Mouse (Mus musculus) CH12.LX (cell line): ENCODE measurements around the gene Nfe2l2. TPM values are rescaled to one million over a fixed set of nuclear protein-coding genes. Genes with fewer than 3 reads are reported as not detected.

Source experiments
- DNase-seq: peaks from one replicate; pipeline ENCODE4 v3.0.0-alpha.2; 2013; ENCODE audit errors: extremely low read depth
- H3K27ac ChIP-seq: 2 replicates; pipeline ENCODE4 v1.5.1; 2012; ENCODE audit warnings: low read depth, mild to moderate bottlenecking, control low read depth, moderate library complexity; ENCODE audit not compliant: insufficient read depth
- H3K27me3 ChIP-seq: replicated peaks from 2 replicates; pipeline ENCODE3; 2012; ENCODE audit warnings: inconsistent platforms
- H3K36me3 ChIP-seq, 2 experiments: replicated peaks in 1 of 2; 2 replicates each; pipeline versions ENCODE3 to v1.6.1; 2012; ENCODE audit warnings: inconsistent platforms in 1 of 2, low read length in 1 of 2, mild to moderate bottlenecking in 1 of 2, mixed read lengths in 1 of 2, moderate library complexity in 1 of 2; ENCODE audit not compliant: control insufficient read depth in 1 of 2, insufficient read depth in 1 of 2
- H3K4me1 ChIP-seq, 2 experiments: 2 replicates each; pipeline ENCODE4 v1.6.1; 2012; ENCODE audit warnings: inconsistent platforms in 1 of 2, moderate library complexity in 1 of 2; ENCODE audit not compliant: insufficient read depth in 2 of 2, control insufficient read depth in 1 of 2
- H3K4me2 ChIP-seq: 2 replicates; pipeline ENCODE4 v1.6.1; 2012; ENCODE audit warnings: low read depth, mild to moderate bottlenecking, control low read depth; ENCODE audit not compliant: poor library complexity, insufficient read depth, severe bottlenecking
- H3K4me3 ChIP-seq, 3 experiments: fragments of 150-350 bp in 1 of 3; sonication (generic) in 1 of 3; replicated peaks in 1 of 3; 2 replicates each; pipeline versions ENCODE3 to v1.5.1; 2011 to 2012; ENCODE audit warnings: low read depth in 2 of 3, low read length in 2 of 3, mild to moderate bottlenecking in 2 of 3, moderate library complexity in 2 of 3, control low read depth in 1 of 3, improper control_type of control experiment in 1 of 3, inconsistent platforms in 1 of 3, mixed read lengths in 1 of 3; ENCODE audit not compliant: poor library complexity in 1 of 3
- H3K79me2 ChIP-seq: replicated peaks from 2 replicates; pipeline ENCODE4 v1.6.1; 2012; ENCODE audit warnings: mild to moderate bottlenecking, moderate library complexity; ENCODE audit not compliant: control insufficient read depth, poor library complexity, insufficient read depth, severe bottlenecking; ENCODE audit errors: extremely low read depth
- H3K9ac ChIP-seq: 2 replicates; pipeline ENCODE4 v1.6.1; 2012; ENCODE audit warnings: low read depth, mild to moderate bottlenecking, control low read depth, moderate library complexity; ENCODE audit not compliant: insufficient read depth
- H3K9me3 ChIP-seq: replicated peaks from 2 replicates; pipeline ENCODE3; 2012; ENCODE audit warnings: low read length, inconsistent platforms, mixed read lengths
- BHLHE40 ChIP-seq: IDR thresholded peaks from 2 replicates; pipeline ENCODE4 v1.6.1; 2011; ENCODE audit warnings: mild to moderate bottlenecking, low read depth, low read length, improper control_type of control experiment
- E2F4 ChIP-seq: IDR thresholded peaks from 2 replicates; pipeline ENCODE4 v1.6.1; 2011; ENCODE audit warnings: low read depth, low read length, improper control_type of control experiment; ENCODE audit not compliant: insufficient replicate concordance
- GABPA ChIP-seq: IDR thresholded peaks from 2 replicates; pipeline ENCODE4 v1.6.1; 2012; ENCODE audit warnings: low read depth, low read length, improper control_type of control experiment, inconsistent platforms; ENCODE audit not compliant: insufficient replicate concordance
- IRF4 ChIP-seq: IDR thresholded peaks from 2 replicates; pipeline ENCODE4 v1.6.1; 2014; ENCODE audit warnings: low read depth, mild to moderate bottlenecking, inconsistent platforms, low read length, improper control_type of control experiment
- JUN ChIP-seq: IDR thresholded peaks from 2 replicates; pipeline ENCODE4 v1.6.1; 2011; ENCODE audit warnings: low read depth, mild to moderate bottlenecking, low read length, improper control_type of control experiment, moderate library complexity; ENCODE audit not compliant: insufficient read depth
- KAT2A ChIP-seq: IDR thresholded peaks from 2 replicates; pipeline ENCODE4 v1.6.1; 2012; ENCODE audit warnings: low read length, improper control_type of control experiment, inconsistent platforms; ENCODE audit not compliant: insufficient replicate concordance
- MAX ChIP-seq: IDR thresholded peaks from 2 replicates; pipeline ENCODE4 v1.6.1; 2011; ENCODE audit warnings: low read length, improper control_type of control experiment
- MXI1 ChIP-seq: IDR thresholded peaks from 2 replicates; pipeline ENCODE4 v1.6.1; 2011; ENCODE audit warnings: mild to moderate bottlenecking, low read depth, low read length, improper control_type of control experiment
- NRF1 ChIP-seq: IDR thresholded peaks from 2 replicates; pipeline ENCODE4 v1.6.1; 2014; ENCODE audit warnings: low read depth, mild to moderate bottlenecking, inconsistent platforms, low read length, improper control_type of control experiment, moderate library complexity
- PAX5 ChIP-seq: IDR thresholded peaks from 2 replicates; pipeline ENCODE4 v1.6.1; 2012; ENCODE audit warnings: low read length, inconsistent platforms, mixed read lengths
- POLR2A ChIP-seq: IDR thresholded peaks from 2 replicates; pipeline ENCODE4 v1.6.1; 2011; ENCODE audit warnings: low read depth, mild to moderate bottlenecking, improper control_type of control experiment, low read length
- POLR2AphosphoS2 ChIP-seq: IDR thresholded peaks from 2 replicates; pipeline ENCODE4 v1.6.1; 2011; ENCODE audit warnings: low read depth, low read length, improper control_type of control experiment
- RAD21 ChIP-seq: IDR thresholded peaks from 2 replicates; pipeline ENCODE4 v1.6.1; 2011; ENCODE audit warnings: low read depth, mild to moderate bottlenecking, low read length, improper control_type of control experiment, moderate library complexity
- SIN3A ChIP-seq: IDR thresholded peaks from 2 replicates; pipeline ENCODE4 v1.6.1; 2012; ENCODE audit warnings: low read length, improper control_type of control experiment, inconsistent platforms
- TBP ChIP-seq: conservative IDR thresholded peaks from 2 replicates; pipeline ENCODE4 v1.6.1; 2011; ENCODE audit warnings: low read depth, low read length, improper control_type of control experiment
- TCF12 ChIP-seq: IDR thresholded peaks from 2 replicates; pipeline ENCODE4 v1.6.1; 2014; ENCODE audit warnings: low read depth, mild to moderate bottlenecking, inconsistent platforms, low read length, improper control_type of control experiment
- UBTF ChIP-seq: IDR thresholded peaks from 2 replicates; pipeline ENCODE4 v1.6.1; 2012; ENCODE audit warnings: low read depth, mild to moderate bottlenecking, inconsistent platforms, low read length, improper control_type of control experiment, moderate library complexity
- USF1 ChIP-seq: IDR thresholded peaks from 2 replicates; pipeline ENCODE4 v1.6.1; 2014; ENCODE audit warnings: low read depth, mild to moderate bottlenecking, inconsistent platforms, low read length, improper control_type of control experiment
- ZMIZ1 ChIP-seq: IDR thresholded peaks from 2 replicates; pipeline ENCODE4 v1.6.1; 2012; ENCODE audit warnings: low read depth, mild to moderate bottlenecking, inconsistent platforms, low read length, improper control_type of control experiment
- dilution Hi-C: fragments of 300-500 bp; cut with MboI; formaldehyde crosslinking; loops from 2 replicates; pipeline ENCODE4 v1.14.3; 2020; ENCODE audit warnings: low sequenced_read_pairs; ENCODE audit not compliant: extremely low pct_unique_long_range_greater_than_20kb, extremely low pct_ligation_motif_present
- in situ Hi-C: fragments of 300-500 bp; cut with MboI; formaldehyde crosslinking; loops from 3 replicates; pipeline ENCODE4 v1.14.3; 2019; ENCODE audit warnings: low sequenced_read_pairs, low pct_ligation_motif_present, low pct_unique_long_range_greater_than_20kb, mixed read lengths
- polyA plus RNA-seq: library from polyadenylated mRNA; unstranded; fragments of >175 nt; gene quantifications from 2 replicates; pipeline ENCODE4 v1.2.1, GENCODE M21; 2012; ENCODE audit warnings: low read depth; ENCODE audit not compliant: insufficient read length
- total RNA-seq, 2 experiments: library from RNA; depleted of rRNA; stranded (reverse); fragments of 300-350 nt in 1 of 2; fragments of >200 nt in 1 of 2; gene quantifications; 2 replicates each; pipeline ENCODE4 v1.2.3; 2012 to 2014

Gene Nfe2l2
- total and polyA plus RNA-seq, 3 experiments, result 11.6 to 32.6 (median 21.7) TPM

- Histone ChIP-seq H3K9me3 (no peaks in the 10 kb centered on the region), H3K36me3 (no peaks in the 10 kb centered on the region), H3K27me3 (no peaks in the 10 kb centered on the region), H3K79me2 (no peaks in the 10 kb centered on the region), H3K9ac (no peak overlapping the region), H3K4me2 (no peak overlapping the region), H3K4me1 (peaks cover 0 to 3% of the 10 kb centered on the region in 2 experiments; a peak in 1 of 4 replicates), H3K4me3 (no peak overlapping the region), H3K27ac (no peak overlapping the region)
- TF ChIP-seq POLR2AphosphoS2 (no peak), PAX5 (no peak), KAT2A (no peak), JUN (no peak), TCF12 (no peak), TBP (no peak), NRF1 (no peak), E2F4 (no peak), RAD21 (no peak), SIN3A (no peak), UBTF (no peak), ZMIZ1 (no peak), IRF4 (no peak), USF1 (no peak), GABPA (no peak), POLR2A (no peak), MXI1 (no peak)
- dilution Hi-C loops (no loop called here), in situ Hi-C loops (no loop called here)
- DNase-seq, result no peak
Measured at GRCm38 (mm10) chr2:75751896-75752295, 47.5 kb upstream of the Nfe2l2 start.

GRCm38 (mm10) chr2:75750869-75751268 is 46.4 kb upstream of the Nfe2l2 start:
- dilution Hi-C loops, result no loop called here
- Histone ChIP-seq H3K4me2 (no peak overlapping the region), H3K4me1 (peaks cover 0 to 3% of the 10 kb centered on the region in 2 experiments; a peak in 1 of 4 replicates), H3K79me2 (no peaks in the 10 kb centered on the region), H3K4me3 (no peak overlapping the region), H3K36me3 (no peaks in the 10 kb centered on the region), H3K27me3 (no peaks in the 10 kb centered on the region), H3K9me3 (no peaks in the 10 kb centered on the region), H3K27ac (no peak overlapping the region), H3K9ac (no peak overlapping the region)
- peak; percentile 32; the same call in 1 of the 2 replicates for TF ChIP-seq BHLHE40
- no peak for TF ChIP-seq IRF4
- 0 out of 2 replicates have a peak, but pooled peaks have one; percentile 21 for TF ChIP-seq MAX
- no peak for TF ChIP-seq ZMIZ1
- no peak for DNase-seq
- in situ Hi-C loops, result no loop called here
